Mouse (Mus musculus) intestine, embryonic 14.5 days (tissue): ENCODE data around the gene Sez6l2. TPM values are rescaled to one million over a fixed set of nuclear protein-coding genes. Genes with fewer than 3 reads are reported as not detected.
A peak's percentile ranks its signal among the peaks of the same experiment; 100 is the strongest.

Source experiments
- ATAC-seq: fragments of 200-750 bp; cut with Nextera tagmentation; replicated peaks from 2 replicates; pipeline ENCODE4 v1.8.0; 2017; ENCODE audit warnings: low read depth, moderate number of reproducible peaks, moderate TSS enrichment, moderate library complexity; ENCODE audit not compliant: low FRiP score, low TSS enrichment
- DNase-seq: peaks from one replicate; pipeline ENCODE4 v3.0.0-alpha.2; 2018; ENCODE audit warnings: low spot score
- H3K27ac ChIP-seq: fragments of 300-500 bp; sonication (generic); 2 replicates; pipeline ENCODE4 v1.5.1; 2014; ENCODE audit warnings: low read depth, mild to moderate bottlenecking, control low read depth
- H3K27me3 ChIP-seq: fragments of 300-500 bp; sonication (generic); replicated peaks from 2 replicates; pipeline ENCODE4 v1.6.1; 2014; ENCODE audit warnings: low read length, control low read depth; ENCODE audit not compliant: control insufficient read depth, insufficient read depth
- H3K36me3 ChIP-seq: fragments of 300-500 bp; sonication (generic); 2 replicates; pipeline ENCODE4 v1.6.1; 2014; ENCODE audit warnings: low read length, control low read depth; ENCODE audit not compliant: control insufficient read depth, insufficient read depth
- H3K4me1 ChIP-seq: fragments of 300-500 bp; sonication (generic); replicated peaks from 2 replicates; pipeline ENCODE4 v1.6.1; 2014; ENCODE audit warnings: low read length, control low read depth, mixed read lengths; ENCODE audit not compliant: control insufficient read depth, insufficient read depth
- H3K4me2 ChIP-seq: fragments of 300-500 bp; sonication (generic); 2 replicates; pipeline ENCODE4 v1.6.1; 2014; ENCODE audit warnings: low read length
- H3K4me3 ChIP-seq: fragments of 300-500 bp; sonication (generic); 2 replicates; pipeline ENCODE4 v1.5.1; 2014; ENCODE audit warnings: low read depth, low read length, control low read depth, mixed read lengths
- H3K9ac ChIP-seq: fragments of 300-500 bp; sonication (generic); 2 replicates; pipeline ENCODE4 v1.6.1; 2014; ENCODE audit warnings: mild to moderate bottlenecking, low read length
- H3K9me3 ChIP-seq: fragments of 300-500 bp; sonication (generic); 2 replicates; pipeline ENCODE4 v1.6.1; 2016; ENCODE audit warnings: low read length, control low read depth; ENCODE audit not compliant: control insufficient read depth
- WGBS: fragments of 180-500 bp; shearing (Covaris S2); extraction: QIAGEN DNeasy Blood & Tissue Kit; methylation state at CpG from one replicate; pipeline ENCODE4 v1.1.7; 2014; 5-methylcytosine and 5-hydroxymethylcytosine counted together
- polyA plus RNA-seq: library from polyadenylated mRNA; unstranded; fragments of >200 nt; fragmentation: Nextera tagmentation; extraction: Ambion mirVana; gene quantifications from 2 replicates; pipeline ENCODE4 v1.2.1, GENCODE M21; 2014

Sez6l2 gene
- polyA plus RNA-seq, 1 experiment from 2014 or later = 3.8 TPM

DNA sequence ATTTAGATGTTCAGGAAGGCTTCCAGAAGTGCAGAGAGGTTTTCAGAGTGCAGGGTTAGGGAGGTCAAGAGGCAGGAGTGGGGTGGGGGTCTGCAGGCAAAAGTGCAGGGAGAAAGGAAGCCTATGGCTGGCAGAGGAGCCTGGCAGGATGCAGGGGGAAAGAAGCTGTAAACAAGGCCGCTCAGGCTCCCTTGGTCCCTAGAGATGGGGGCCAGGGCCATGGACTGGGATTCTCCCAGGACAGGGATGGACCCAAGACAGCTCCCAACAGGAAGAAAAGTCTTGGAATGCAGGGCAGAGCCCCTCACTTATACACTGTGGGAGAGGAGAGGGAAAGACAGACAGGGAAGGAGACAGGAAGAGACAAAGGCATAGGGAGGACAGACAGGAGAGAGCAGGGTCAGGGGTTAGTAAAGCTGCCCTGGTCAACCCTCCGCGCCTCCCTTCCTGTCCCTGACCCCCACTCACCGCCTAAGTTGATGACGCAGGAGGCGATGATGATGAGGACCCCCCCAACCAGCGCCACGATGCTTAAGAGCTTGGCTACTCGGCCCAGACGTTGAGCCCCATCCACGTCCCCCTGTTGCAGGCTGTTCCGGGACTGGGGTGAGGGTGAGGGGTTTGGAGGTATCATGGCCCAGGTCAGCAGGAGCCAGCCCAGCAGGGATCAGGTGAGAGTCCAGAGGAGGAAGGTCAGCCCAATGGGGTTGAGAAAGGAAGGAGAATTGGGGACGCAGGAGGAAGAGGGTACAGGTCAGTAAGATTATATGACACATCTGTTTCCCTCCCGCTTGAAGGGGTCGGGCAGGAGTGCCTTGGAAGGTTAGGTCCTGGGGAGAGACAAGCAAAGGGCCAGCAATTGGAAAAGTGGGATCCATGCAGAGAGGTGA is 68.3 kb downstream of the Sez6l2 start:
- peaks cover 57% of the 10 kb centered on the region for H3K4me1 ChIP-seq
- peaks cover 32% of the 10 kb centered on the region for H3K36me3 ChIP-seq
- 0 out of 2 replicates have a peak overlapping the region, but pooled peaks have one; percentile 16 for H3K4me2 ChIP-seq

DNA sequence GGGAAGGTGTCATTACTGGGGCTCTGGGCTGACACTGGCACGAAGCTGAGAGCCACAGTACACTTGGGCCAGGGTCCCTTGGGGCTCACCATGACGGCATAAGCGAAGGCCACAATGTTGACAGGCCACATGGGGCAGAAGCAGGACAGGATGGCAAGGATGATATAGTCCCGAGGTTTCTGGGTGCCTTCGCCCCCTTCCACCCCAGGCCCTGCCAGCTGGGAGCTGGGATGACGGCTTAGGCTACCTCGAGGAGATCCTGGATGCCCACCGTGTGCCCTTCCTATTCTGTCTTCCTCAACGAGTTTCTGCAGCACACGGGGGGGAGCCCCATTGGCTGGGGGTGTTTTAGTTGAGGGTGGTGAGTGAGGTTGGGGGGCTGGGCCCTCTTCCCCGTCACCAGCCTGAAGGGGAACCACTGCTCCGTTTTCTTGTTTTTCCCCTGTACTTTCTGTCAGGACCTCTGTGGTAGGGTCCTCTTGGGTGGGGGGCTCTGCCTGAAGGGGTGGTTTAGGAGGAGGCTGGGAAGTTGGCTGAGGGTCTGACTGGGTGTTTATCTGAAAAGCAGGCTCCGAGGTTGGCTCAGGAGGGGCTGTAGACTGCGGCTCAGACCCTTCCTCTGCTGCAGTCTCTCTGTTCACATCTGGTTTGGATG is 69.1 kb downstream of the Sez6l2 start:
- 75% methylated on average over 14 of the region's 14 CpGs for WGBS
- peaks cover 35% of the 10 kb centered on the region for H3K36me3 ChIP-seq
- H3K9ac ChIP-seq = peak overlapping the region; percentile 59; the same call in 1 of the 2 replicates
- H3K9me3 ChIP-seq = no peaks in the 10 kb centered on the region
- 0 out of 2 replicates have a peak overlapping the region, but pooled peaks have one; percentile 6 for H3K4me3 ChIP-seq
- DNase-seq = peak; percentile 38
- H3K4me1 ChIP-seq = peaks cover 60% of the 10 kb centered on the region
- H3K4me2 ChIP-seq = peak overlapping the region; percentile 82
- no peak overlapping the region for H3K27ac ChIP-seq
- H3K27me3 ChIP-seq = no peaks in the 10 kb centered on the region
- no peak for ATAC-seq

More for the DNA sequence above, 68.3 kb downstream of the Sez6l2 start:
- ATAC-seq (no peak), DNase-seq (peak; percentile 45)
- 61% methylated on average over 15 of the region's 15 CpGs for WGBS
- H3K9me3 ChIP-seq = no peaks in the 10 kb centered on the region
- no peak overlapping the region; the same call in 1 of the 2 replicates for H3K27ac ChIP-seq
- H3K27me3 ChIP-seq = no peaks in the 10 kb centered on the region
- 0 out of 2 replicates have a peak overlapping the region, but pooled peaks have one; percentile 6 for H3K4me3 ChIP-seq
- no peak overlapping the region for H3K9ac ChIP-seq

DNA sequence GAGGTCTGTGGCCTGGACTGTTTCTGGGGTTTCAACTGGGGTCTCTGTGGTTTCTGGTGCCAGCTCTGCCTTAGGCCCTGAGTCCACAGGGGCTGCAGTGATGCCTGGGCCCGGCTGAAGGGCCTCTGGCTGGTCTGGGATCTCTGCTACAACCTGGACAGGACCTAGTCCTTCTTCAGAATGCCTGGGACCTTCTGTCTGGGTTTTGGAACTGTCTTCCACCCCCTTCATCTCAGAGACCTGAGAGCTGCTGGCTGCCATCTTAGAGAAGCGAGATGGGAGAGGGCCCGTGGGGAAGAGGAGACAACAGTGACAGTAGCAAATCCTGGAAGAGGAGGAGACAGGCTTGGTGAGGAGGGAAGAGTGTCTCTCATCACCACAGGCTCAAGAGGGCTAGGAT is 69.7 kb downstream of the Sez6l2 start:
- Histone ChIP-seq H3K9ac (peak overlapping the region; percentile 59), H3K27ac (peak overlapping the region; percentile 76; the same call in 1 of the 2 replicates), H3K9me3 (no peaks in the 10 kb centered on the region), H3K4me2 (peak overlapping the region; percentile 82), H3K27me3 (no peaks in the 10 kb centered on the region), H3K36me3 (peaks cover 34% of the 10 kb centered on the region), H3K4me3 (peak overlapping the region; percentile 52), H3K4me1 (peaks cover 60% of the 10 kb centered on the region)
- ATAC-seq (no peak), DNase-seq (peak; percentile 49)
- WGBS = 63% methylated on average over 3 of the region's 3 CpGs

Other genes with a start within 250 kb of the Sez6l2 start
- gene Coro1a, start 242.8 kb upstream of the Sez6l2 start, polyA plus RNA-seq = 35.1 and 35.9 TPM in 2 replicates
- 101 and 104 TPM in 2 replicates for gene Mapk3, start 191.0 kb upstream of the Sez6l2 start, polyA plus RNA-seq
- gene Gdpd3, start 184.2 kb upstream of the Sez6l2 start, polyA plus RNA-seq = 3.6 and 3.9 TPM in 2 replicates
- gene Ypel3, start 173.6 kb upstream of the Sez6l2 start, polyA plus RNA-seq = 105 and 106 TPM in 2 replicates
- gene Tbx6, start 169.1 kb upstream of the Sez6l2 start, polyA plus RNA-seq = 0.36 and 0.47 TPM in 2 replicates
- gene Ppp4c, start 158.1 kb upstream of the Sez6l2 start, polyA plus RNA-seq = 277 and 280 TPM in 2 replicates
- gene Fam57b, start 152.9 kb upstream of the Sez6l2 start, polyA plus RNA-seq = 1.5 and 1.8 TPM in 2 replicates
- not detected in 2 replicates for gene 4930451I11Rik, start 118.9 kb upstream of the Sez6l2 start, polyA plus RNA-seq
- gene Doc2a, start 103.1 kb upstream of the Sez6l2 start, polyA plus RNA-seq = 0.86 and 1.2 TPM in 2 replicates
- gene Hirip3, start 88.6 kb upstream of the Sez6l2 start, polyA plus RNA-seq = 19.0 and 19.5 TPM in 2 replicates
- 82.6 and 84.6 TPM in 2 replicates for gene Ino80e, start 88.2 kb upstream of the Sez6l2 start, polyA plus RNA-seq
- gene Taok2, start 65.9 kb upstream of the Sez6l2 start, polyA plus RNA-seq = 26.6 and 29.7 TPM in 2 replicates
- gene Tmem219, start 27.6 kb upstream of the Sez6l2 start, polyA plus RNA-seq = 29.5 and 31.7 TPM in 2 replicates
- gene Kctd13, start 21.7 kb upstream of the Sez6l2 start, polyA plus RNA-seq = 13.1 TPM in 2 replicates
- 0.39 and 0.65 TPM in 2 replicates for gene Asphd1, start 981 bp upstream of the Sez6l2 start, polyA plus RNA-seq
- gene Cdipt, start 25.4 kb downstream of the Sez6l2 start, polyA plus RNA-seq = 105 and 109 TPM in 2 replicates
- 2.2 and 2.5 TPM in 2 replicates for gene Cdiptos, start 25.5 kb downstream of the Sez6l2 start, polyA plus RNA-seq
- 27.4 and 29.6 TPM in 2 replicates for gene Mvp, start 64.1 kb downstream of the Sez6l2 start, polyA plus RNA-seq
- gene Pagr1b, start 65.9 kb downstream of the Sez6l2 start, polyA plus RNA-seq = 0.45 and 0.86 TPM in 2 replicates
- gene Pagr1a, start 66.8 kb downstream of the Sez6l2 start, polyA plus RNA-seq = 43.9 and 47.7 TPM in 2 replicates
- 41.8 and 46.3 TPM in 2 replicates for gene Gm42742, start 70.5 kb downstream of the Sez6l2 start, polyA plus RNA-seq
- 9.2 and 9.5 TPM in 2 replicates for gene Prrt2, start 70.6 kb downstream of the Sez6l2 start, polyA plus RNA-seq
- 55.1 and 61.9 TPM in 2 replicates for gene Maz, start 76.5 kb downstream of the Sez6l2 start, polyA plus RNA-seq
- gene Kif22, start 91.9 kb downstream of the Sez6l2 start, polyA plus RNA-seq = 115 and 129 TPM in 2 replicates
- gene Zg16, start 136.8 kb downstream of the Sez6l2 start, polyA plus RNA-seq = 0.30 TPM in 1 of 2 replicates, not detected in the other
- gene AI467606, start 140.8 kb downstream of the Sez6l2 start, polyA plus RNA-seq = 2.6 and 3.9 TPM in 2 replicates
- gene Qprt, start 171.7 kb downstream of the Sez6l2 start, polyA plus RNA-seq = 2.9 TPM in 2 replicates
- 0.22 and 0.39 TPM in 2 replicates for gene Spn, start 187.3 kb downstream of the Sez6l2 start, polyA plus RNA-seq
- 44.4 and 46.9 TPM in 2 replicates for gene Cd2bp2, start 245.5 kb downstream of the Sez6l2 start, polyA plus RNA-seq